Mouse (Mus musculus): ENCODE measurements around the gene Zfp575. TPM values are rescaled to one million over a fixed set of nuclear protein-coding genes. Genes with fewer than 3 reads are reported as not detected.
A peak's percentile ranks its signal among the peaks of the same experiment; 100 is the strongest.
"Not testable (repeated sequence)": the region's sequence is repeated elsewhere in the genome, so short reads cannot be mapped to it uniquely, and the experiment has no call there.

Gene Zfp575
- 0.41 and 0.57 TPM in 2 replicates for polyA plus RNA-seq (2016; fragmentation: Nextera tagmentation; extraction: Ambion mirVana)

DNA sequence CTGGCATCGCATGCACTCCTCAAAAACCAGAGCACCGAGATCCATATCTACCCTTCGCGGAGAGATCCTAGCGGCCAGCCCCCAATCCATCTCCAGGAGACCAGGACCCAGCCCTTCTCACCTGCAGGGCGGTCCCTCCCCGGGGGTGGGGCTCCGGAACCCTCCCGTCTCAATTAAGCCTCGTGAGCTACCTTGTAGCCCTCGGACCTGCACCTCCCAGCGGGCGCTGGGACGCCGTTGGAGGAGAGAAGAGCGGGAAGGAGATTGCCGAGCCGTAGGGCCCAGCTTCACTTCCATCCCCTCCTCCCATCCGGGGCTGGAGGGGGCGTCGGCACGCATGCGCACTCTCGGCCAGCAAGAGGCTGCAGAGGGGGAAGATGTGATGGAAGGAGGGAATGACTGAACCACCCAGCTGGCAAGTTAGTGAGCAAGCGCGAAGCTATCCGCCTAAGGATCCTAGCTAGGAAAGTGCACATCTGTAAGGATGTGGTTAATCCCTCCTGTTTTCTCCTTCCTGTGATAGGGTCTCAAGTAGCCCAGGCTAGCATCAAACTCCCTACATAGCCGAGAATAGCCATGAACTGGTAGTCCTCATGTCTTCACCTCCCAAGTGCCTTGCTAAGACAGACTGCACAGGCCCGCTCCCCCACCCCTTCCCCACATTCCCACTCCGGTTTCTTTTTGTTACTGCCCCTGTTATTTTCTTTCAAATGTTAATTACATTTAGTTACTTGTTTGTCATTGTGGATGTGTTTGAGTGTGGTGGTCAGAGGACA, at the start of gene Zfp575, which contains the start of gene Ethe1:
TSS of gene Zfp575 (minus strand) at position 312 of the 776 bp plus-strand sequence.
TSS of gene Ethe1 (plus strand) at position 214 of the 776 bp plus-strand sequence.
- Histone ChIP-seq H3K36me3 (no peaks in the 10 kb centered on the region), H3K4me3 (peak within 1 kb of the TSS; percentile 52), H3K9me3 (replicated peaks) (0 out of 2 replicates have a peak, but pooled peaks cover 3% of the 10 kb centered on the region), H3K4me1 (peaks cover 45% of the 10 kb centered on the region), H3K9ac (peak within 1 kb of the TSS; percentile 50; the same call in 1 of the 2 replicates), H3K27ac (no peak within 1 kb of the TSS), H3K27me3 (replicated peaks) (peaks cover 44% of the 10 kb centered on the region), H3K4me2 (peak within 1 kb of the TSS; percentile 78)
- ATAC-seq = peak; percentile 13
- 9% methylated on average over 30 of the region's 30 CpGs for WGBS (ENCODE audit: insufficient replicate concordance)

GRCm38 (mm10) chr7:24637046-24637445, 49.6 kb upstream of the Zfp575 start:
- 0 out of 2 replicates have a peak overlapping the region, but pooled peaks have one; percentile 50 for H3K4me3 ChIP-seq
- peaks cover 53% of the 10 kb centered on the region for H3K27me3 ChIP-seq (replicated peaks)
- H3K4me1 ChIP-seq = peaks cover 17% of the 10 kb centered on the region
- no peak overlapping the region for H3K27ac ChIP-seq
- no peak for ATAC-seq
- no peak overlapping the region for H3K9ac ChIP-seq
- 4% methylated on average over 18 of the region's 18 CpGs for WGBS (ENCODE audit: insufficient replicate concordance)
- no peaks in the 10 kb centered on the region for H3K9me3 ChIP-seq (replicated peaks)
- H3K4me2 ChIP-seq = no peak overlapping the region
- H3K36me3 ChIP-seq = no peaks in the 10 kb centered on the region

- Histone ChIP-seq H3K27ac (no peak within 1 kb of the TSS; the same call in 1 of the 2 replicates), H3K27me3 (replicated peaks) (peaks cover 53% of the 10 kb centered on the region), H3K9ac (no peak within 1 kb of the TSS), H3K36me3 (no peaks in the 10 kb centered on the region), H3K4me2 (0 out of 2 replicates have a peak within 1 kb of the TSS, but pooled peaks have one; percentile 79), H3K4me3 (0 out of 2 replicates have a peak within 1 kb of the TSS, but pooled peaks have one; percentile 50), H3K4me1 (peaks cover 17% of the 10 kb centered on the region), H3K9me3 (replicated peaks) (no peaks in the 10 kb centered on the region)
- 32% methylated on average over 15 of the region's 15 CpGs for WGBS (ENCODE audit: insufficient replicate concordance)
- ATAC-seq = no peak
Observed at GRCm38 (mm10) chr7:24636264-24636663, 48.8 kb upstream of the Zfp575 start, which contains the start of gene Lypd3. TSS of gene Lypd3 (plus strand) at chr7:24636550.

DNA sequence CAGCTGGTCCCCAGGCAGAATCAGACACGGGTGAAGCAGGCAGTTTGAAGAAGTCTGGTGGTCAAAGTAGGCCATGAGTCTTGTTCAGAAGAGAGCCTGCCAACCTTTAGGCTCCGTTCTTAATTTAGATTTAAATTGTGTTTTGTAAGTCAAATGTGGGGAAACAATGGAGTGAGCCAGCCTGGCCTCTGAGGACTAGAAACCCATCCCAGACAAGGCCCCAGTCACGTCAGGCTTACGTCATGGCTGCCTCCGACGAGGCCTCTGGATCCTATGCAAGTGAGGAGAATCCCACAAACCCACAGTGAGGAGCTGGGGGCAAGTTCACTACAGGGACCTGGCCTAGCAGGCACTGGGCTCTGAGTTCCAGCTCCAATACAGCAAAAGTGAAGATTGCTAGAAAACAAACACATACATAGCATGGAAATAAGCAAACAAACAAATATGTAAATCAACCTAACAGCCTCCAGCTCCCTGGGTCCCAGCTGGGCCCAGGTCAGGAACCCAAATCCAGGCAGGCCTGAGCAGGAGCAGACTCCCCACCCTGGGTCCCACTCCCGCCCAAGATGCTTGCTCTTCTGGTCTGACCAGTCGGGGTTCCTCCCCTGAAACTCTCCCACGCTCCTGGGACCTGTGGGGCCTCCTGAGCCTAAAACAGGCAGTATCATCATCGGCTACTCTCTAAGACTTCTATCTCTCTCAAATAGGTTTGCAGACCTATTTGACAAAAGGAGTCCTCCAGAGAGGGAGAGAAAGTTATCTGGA, 42.9 kb upstream of the Zfp575 start:
- no peak overlapping the region for H3K27ac ChIP-seq
- WGBS (ENCODE audit: insufficient replicate concordance) = 61% methylated on average over 10 of the region's 10 CpGs
- H3K36me3 ChIP-seq = no peaks in the 10 kb centered on the region
- no peak for ATAC-seq
- no peak overlapping the region for H3K9ac ChIP-seq
- H3K4me2 ChIP-seq = no peak overlapping the region
- H3K9me3 ChIP-seq (replicated peaks) = no peaks in the 10 kb centered on the region
- H3K27me3 ChIP-seq (replicated peaks) = no peaks in the 10 kb centered on the region; the same call in 1 of the 2 replicates
- H3K4me3 ChIP-seq = no peak overlapping the region
- H3K4me1 ChIP-seq = peaks cover 9% of the 10 kb centered on the region

- Histone ChIP-seq H3K9ac (no peak overlapping the region), H3K4me2 (0 out of 2 replicates have a peak overlapping the region, but pooled peaks have one; percentile 70), H3K27ac (no peak overlapping the region), H3K4me3 (no peak overlapping the region), H3K36me3 (no peaks in the 10 kb centered on the region), H3K9me3 (replicated peaks) (no peaks in the 10 kb centered on the region), H3K4me1 (peaks cover 9% of the 10 kb centered on the region), H3K27me3 (replicated peaks) (no peaks in the 10 kb centered on the region)
- ATAC-seq = no peak
- WGBS (ENCODE audit: insufficient replicate concordance) = 55% methylated on average over 4 of the region's 4 CpGs
Observed at GRCm38 (mm10) chr7:24629672-24630071, 42.2 kb upstream of the Zfp575 start.

- Histone ChIP-seq H3K4me1 (peaks cover 9% of the 10 kb centered on the region), H3K9me3 (replicated peaks) (no peaks in the 10 kb centered on the region), H3K4me3 (peak overlapping the region; percentile 41), H3K27me3 (replicated peaks) (no peaks in the 10 kb centered on the region), H3K9ac (peak overlapping the region; percentile 59; the same call in 1 of the 2 replicates), H3K36me3 (no peaks in the 10 kb centered on the region), H3K27ac (no peak overlapping the region), H3K4me2 (peak overlapping the region; percentile 70)
- 9% methylated on average over 33 of the region's 33 CpGs for WGBS (ENCODE audit: insufficient replicate concordance)
- peak; percentile 89 for ATAC-seq
Observed at GRCm38 (mm10) chr7:24628685-24629610, 41.5 kb upstream of the Zfp575 start.

- H3K36me3 ChIP-seq = peaks cover 30% of the 10 kb centered on the region
- H3K4me3 ChIP-seq = no peak overlapping the region
- H3K9me3 ChIP-seq (replicated peaks) = no peaks in the 10 kb centered on the region; the same call in 1 of the 2 replicates
- H3K4me2 ChIP-seq = no peak overlapping the region
- no peak overlapping the region for H3K9ac ChIP-seq
- no peak overlapping the region for H3K27ac ChIP-seq
- no peaks in the 10 kb centered on the region; the same call in 1 of the 2 replicates for H3K27me3 ChIP-seq (replicated peaks)
- no peak for ATAC-seq
- 75% methylated on average over 6 of the region's 6 CpGs for WGBS (ENCODE audit: insufficient replicate concordance)
- no peaks in the 10 kb centered on the region for H3K4me1 ChIP-seq
Observed at GRCm38 (mm10) chr7:24622967-24623366, 35.5 kb upstream of the Zfp575 start.

GRCm38 (mm10) chr7:24621193-24621592, 33.8 kb upstream of the Zfp575 start:
- Histone ChIP-seq H3K4me2 (no peak overlapping the region), H3K9me3 (replicated peaks) (no peaks in the 10 kb centered on the region; the same call in 1 of the 2 replicates), H3K36me3 (peaks cover 30% of the 10 kb centered on the region), H3K4me3 (no peak overlapping the region), H3K27me3 (replicated peaks) (no peaks in the 10 kb centered on the region; the same call in 1 of the 2 replicates), H3K4me1 (peaks cover 14% of the 10 kb centered on the region), H3K27ac (no peak overlapping the region), H3K9ac (no peak overlapping the region)
- WGBS (ENCODE audit: insufficient replicate concordance) = 74% methylated on average over 3 of the region's 3 CpGs
- ATAC-seq = no peak

DNA sequence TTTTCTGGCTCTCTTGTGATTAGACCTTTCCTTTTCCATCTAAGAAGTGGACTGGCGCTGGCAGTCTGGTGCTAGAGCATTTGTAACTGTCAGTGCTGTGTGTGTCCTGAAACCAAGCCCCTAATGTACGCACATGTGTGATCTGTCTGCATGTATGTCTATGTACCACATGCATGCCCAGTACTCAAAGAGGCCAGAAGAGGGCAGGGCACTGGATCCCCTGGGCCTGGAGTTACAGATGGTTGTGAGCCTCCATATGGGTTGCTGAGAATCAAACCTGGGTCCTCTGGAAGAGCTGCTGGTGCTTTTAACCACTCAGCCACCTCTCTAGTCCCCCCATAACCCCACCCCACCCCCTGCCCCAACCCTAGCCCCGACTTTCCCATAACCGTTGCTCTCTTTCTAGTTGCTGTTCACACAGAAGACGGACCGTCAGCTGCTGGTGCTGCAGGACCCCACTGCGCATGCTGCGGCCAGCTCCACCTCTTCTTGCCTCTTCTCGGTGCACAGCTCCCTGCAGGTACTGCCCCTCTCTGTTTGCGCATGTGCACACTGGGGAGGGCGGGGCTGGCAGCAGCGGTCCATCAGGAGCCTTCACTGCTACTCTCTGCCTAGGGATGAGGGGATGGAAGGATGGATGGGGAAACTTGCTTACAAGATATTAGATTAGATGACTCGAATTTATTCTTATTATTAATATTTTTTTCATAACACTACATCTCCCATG, 32.4 kb upstream of the Zfp575 start:
- no peaks in the 10 kb centered on the region; the same call in 1 of the 2 replicates for H3K9me3 ChIP-seq (replicated peaks)
- 81% methylated on average over 13 of the region's 13 CpGs for WGBS (ENCODE audit: insufficient replicate concordance)
- no peaks in the 10 kb centered on the region; the same call in 1 of the 2 replicates for H3K27me3 ChIP-seq (replicated peaks)
- H3K36me3 ChIP-seq = peaks cover 30% of the 10 kb centered on the region
- no peak overlapping the region for H3K4me2 ChIP-seq
- no peak for ATAC-seq
- H3K27ac ChIP-seq = no peak overlapping the region
- no peak overlapping the region for H3K9ac ChIP-seq
- H3K4me3 ChIP-seq = no peak overlapping the region
- H3K4me1 ChIP-seq = peaks cover 17% of the 10 kb centered on the region

DNA sequence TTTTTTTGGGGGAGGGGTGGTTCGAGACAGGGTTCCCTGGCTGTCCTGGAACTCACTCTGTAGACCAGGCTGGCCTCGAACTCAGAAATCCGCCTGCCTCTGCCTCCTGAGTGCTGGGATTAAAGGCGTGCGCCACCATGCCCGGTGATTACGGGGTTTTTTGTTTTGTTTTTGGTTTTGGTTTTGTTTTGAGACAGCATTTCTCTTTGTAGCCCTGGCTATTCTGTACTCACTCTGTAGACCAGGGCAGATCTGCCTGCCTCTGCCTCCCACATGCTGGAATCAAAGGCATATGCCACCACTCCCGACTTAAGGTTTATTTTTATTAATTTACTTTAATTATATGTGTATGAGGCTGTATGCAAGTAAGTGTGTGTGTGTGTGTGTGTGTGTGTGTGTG, 30.9 kb upstream of the Zfp575 start:
- 73% methylated on average over 8 of the region's 8 CpGs for WGBS (ENCODE audit: insufficient replicate concordance)
- H3K4me3 ChIP-seq; H3K9me3 ChIP-seq (replicated peaks); H3K27ac ChIP-seq; H3K9ac ChIP-seq; H3K27me3 ChIP-seq (replicated peaks); ATAC-seq; H3K4me2 ChIP-seq: not testable (repeated sequence)
- Histone ChIP-seq H3K36me3 (peaks cover 30% of the 10 kb centered on the region), H3K4me1 (peaks cover 17% of the 10 kb centered on the region)
